Mouse (Mus musculus) lung, postnatal 0 days (tissue): ENCODE data around the gene Duox1.

Experiments
- CTCF ChIP-seq: IDR thresholded peaks from 2 replicates; pipeline ENCODE4 v1.5.1; 2016; ENCODE audit warnings: antibody characterized with exemption, mild to moderate bottlenecking
- EP300 ChIP-seq: IDR thresholded peaks from 2 replicates; pipeline ENCODE4 v1.6.1; 2016; ENCODE audit warnings: antibody characterized with exemption, mild to moderate bottlenecking, control low read depth

- no peak for TF ChIP-seq CTCF
- TF ChIP-seq EP300 = no peak
Measured at GRCm38 (mm10) chr2:122354191-122354929, 38.9 kb downstream of the Duox1 start.
